ENCODE assay signal across 8 mouse cellular contexts in the genomic region with DNA sequence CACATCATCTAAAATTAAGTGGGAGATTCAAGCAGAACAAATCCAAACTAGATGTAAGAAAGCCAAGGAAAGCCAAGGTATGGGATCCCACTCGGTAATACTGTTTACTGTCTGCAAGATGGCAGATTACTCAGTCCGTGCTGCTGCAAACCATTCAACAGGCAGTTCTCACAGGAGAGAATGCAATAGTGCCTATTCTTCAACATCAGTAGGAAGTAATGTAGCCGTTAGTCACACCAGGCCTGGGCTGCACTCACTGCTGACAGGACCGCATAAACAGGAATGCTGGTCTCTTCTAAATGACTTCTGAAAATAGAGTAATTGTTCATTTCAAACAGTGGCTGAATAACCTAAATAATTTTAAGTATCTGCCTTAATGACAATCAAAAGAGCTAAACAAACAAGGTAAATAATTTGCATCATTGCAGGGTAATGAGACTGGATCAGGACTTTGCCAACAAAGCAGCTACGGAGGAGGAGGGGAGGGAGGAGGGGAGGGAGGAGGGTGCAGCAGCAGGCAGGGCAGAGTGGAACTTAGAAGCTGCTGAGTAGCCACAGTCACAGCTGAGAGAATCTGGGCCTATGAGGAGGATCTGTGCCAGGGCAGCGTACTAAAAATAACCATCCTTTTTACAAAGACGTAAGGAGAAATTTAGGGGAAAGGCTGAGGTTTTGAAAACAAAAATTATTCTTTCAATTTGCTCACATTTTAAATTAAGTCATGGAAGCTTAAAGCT. TPM values are rescaled to one million over a fixed set of nuclear protein-coding genes. Genes with fewer than 3 reads are reported as not detected.
DNase-seq lines count a peak whose midpoint lies in the region; ATAC-seq and TF ChIP-seq lines count a peak whose summit lies in the region.

No protein-coding gene starts in this region.

- DNase-seq in heart, adult 11 months: peak; percentile 96
- DNase-seq in heart, postnatal 25 days (ENCODE audit: low spot score): no peak
- DNase-seq in kidney, postnatal 25 days: peak; percentile 66 to 84
- no peak for DNase-seq in layer of hippocampus, postnatal 25 days (ENCODE audit: extremely low spot score in 1 of 2, low spot score in 1 of 2)

- ATAC-seq in heart, embryonic 11.5 days (replicated peaks; ENCODE audit: insufficient number of reproducible peaks, low FRiP score, low TSS enrichment): no peak
- no peak for ATAC-seq in stomach, embryonic 15.5 days (ENCODE audit: insufficient read depth, low FRiP score, low read depth)
- no peak for ATAC-seq in megakaryocyte-erythroid progenitor cell, adult 5-6 weeks (replicated peaks; ENCODE audit: low FRiP score, low TSS enrichment, poor library complexity, severe bottlenecking)

- TF ChIP-seq POLR2A in bone marrow macrophage, adult 2 months (IDR thresholded peaks at IDR 0.05; ENCODE audit: borderline replicate concordance, low read depth, low read length): no peak

- 42% methylated on average over 7 of the region's 7 CpGs for WGBS in heart, embryonic 11.5 days (ENCODE audit: insufficient replicate concordance)
- WGBS in stomach, embryonic 15.5 days: 29% methylated on average over 7 of the region's 7 CpGs

- no peaks in the 10 kb centered on the region for H3K36me3 ChIP-seq in heart, embryonic 11.5 days (ENCODE audit: control insufficient read depth, insufficient read depth, low read length)
- peaks cover 4% of the 10 kb centered on the region for H3K36me3 ChIP-seq in stomach, embryonic 15.5 days

- TF ChIP-seq CTCF in bone marrow macrophage, adult 2 months (IDR thresholded peaks at IDR 0.05; ENCODE audit: low read depth, low read length): no peak

- H3K4me2 ChIP-seq in heart, embryonic 11.5 days: peak overlapping the region; percentile 18
- no peak overlapping the region for H3K4me2 ChIP-seq in stomach, embryonic 15.5 days

- H3K4me3 ChIP-seq in bone marrow macrophage, adult 2 months (ENCODE audit: insufficient read depth, low read length): no peak overlapping the region
- no peak overlapping the region for H3K4me3 ChIP-seq in heart, embryonic 11.5 days (ENCODE audit: low read depth, low read length)
- H3K4me3 ChIP-seq in stomach, embryonic 15.5 days (replicated peaks): no peak overlapping the region

- intact Hi-C loops in heart, postnatal 25 days (cut with DNase I): no loop called here

- H3K27ac ChIP-seq in bone marrow macrophage, adult 2 months (ENCODE audit: insufficient read depth, low read depth, low read length): peak overlapping the region; percentile 85
- H3K27ac ChIP-seq in heart, embryonic 11.5 days (ENCODE audit: low read depth, low read length): peak overlapping the region; percentile 74
- peak overlapping the region; percentile 48 for H3K27ac ChIP-seq in stomach, embryonic 15.5 days

- H3K4me1 ChIP-seq in bone marrow macrophage, adult 2 months (ENCODE audit: control insufficient read depth, insufficient read depth, low read length): peaks cover 21% of the 10 kb centered on the region
- H3K4me1 ChIP-seq in heart, embryonic 11.5 days (ENCODE audit: control insufficient read depth, insufficient read depth, low read length): peaks cover 28% of the 10 kb centered on the region
- peaks cover 11% of the 10 kb centered on the region; the same call in 1 of the 2 replicates for H3K4me1 ChIP-seq in stomach, embryonic 15.5 days

- no peak overlapping the region for H3K9ac ChIP-seq in heart, embryonic 11.5 days (ENCODE audit: low read depth, low read length)
- H3K9ac ChIP-seq in stomach, embryonic 15.5 days: no peak overlapping the region

- H3K9me3 ChIP-seq in heart, embryonic 11.5 days (replicated peaks; ENCODE audit: control insufficient read depth, low read length): no peaks in the 10 kb centered on the region
- no peaks in the 10 kb centered on the region for H3K9me3 ChIP-seq in stomach, embryonic 15.5 days

- H3K27me3 ChIP-seq in heart, embryonic 11.5 days (ENCODE audit: control insufficient read depth, insufficient read depth, low read length): no peaks in the 10 kb centered on the region
- H3K27me3 ChIP-seq in stomach, embryonic 15.5 days (replicated peaks): no peaks in the 10 kb centered on the region

RNA-seq across cellular contexts. Expression of a gene that starts 13.4 kb away (rescaled TPM):
- total RNA-seq in heart, postnatal 25 days (2021): 100 to 1,000 TPM; 184 to 203 TPM
- 57.9 and 64.3 TPM in 2 replicates for polyA plus RNA-seq in bone marrow macrophage, adult 2 months (2012; ENCODE audit: insufficient read depth, insufficient read length, missing spikeins)
- 381 and 423 TPM in 2 replicates for polyA plus RNA-seq in heart, embryonic 11.5 days (2014; fragmentation: Nextera tagmentation; extraction: Ambion mirVana)
- polyA plus RNA-seq in stomach, embryonic 15.5 days (2015; fragmentation: Nextera tagmentation; extraction: Ambion mirVana): 409 and 422 TPM in 2 replicates
- total RNA-seq in megakaryocyte-erythroid progenitor cell, adult 5-6 weeks (2014; fragmentation: Nextera tagmentation): 14.0 and 15.7 TPM in 2 replicates
- 16.8 and 27.4 TPM in 2 replicates for total RNA-seq in megakaryocyte-erythroid progenitor cell, adult 5-6 weeks (2017)
- total RNA-seq in layer of hippocampus, postnatal 25 days (2021): 100 to 1,000 TPM; 350 to 378 TPM

Comparison
In these comparisons a context has a peak if more than half of its experiments do, and no peak if none do; other contexts are left out.
1. DNase-seq: peak in heart, adult 11 months (single experiment) and kidney, postnatal 25 days (2 of 2); none in heart, postnatal 25 days (single experiment) and layer of hippocampus, postnatal 25 days (0 of 2).
2. RNA of a gene that starts 13.4 kb away (total RNA-seq): 350 to 378 TPM in layer of hippocampus, postnatal 25 days and 184 to 203 TPM in heart, postnatal 25 days; 14.0 to 27.4 TPM in megakaryocyte-erythroid progenitor cell, adult 5-6 weeks; every median in the first group is over 4 times any median in the second.
3. Peak in every context shown above with its lines, with median percentiles within 50 percentile points of each other: H3K27ac ChIP-seq.